Mouse (Mus musculus): ENCODE results near the gene Tbc1d8. TPM values are rescaled to one million over a fixed set of nuclear protein-coding genes. Genes with fewer than 3 reads are reported as not detected.

Tbc1d8 gene
- polyA plus RNA-seq, 1 experiment = 151 TPM

DNA sequence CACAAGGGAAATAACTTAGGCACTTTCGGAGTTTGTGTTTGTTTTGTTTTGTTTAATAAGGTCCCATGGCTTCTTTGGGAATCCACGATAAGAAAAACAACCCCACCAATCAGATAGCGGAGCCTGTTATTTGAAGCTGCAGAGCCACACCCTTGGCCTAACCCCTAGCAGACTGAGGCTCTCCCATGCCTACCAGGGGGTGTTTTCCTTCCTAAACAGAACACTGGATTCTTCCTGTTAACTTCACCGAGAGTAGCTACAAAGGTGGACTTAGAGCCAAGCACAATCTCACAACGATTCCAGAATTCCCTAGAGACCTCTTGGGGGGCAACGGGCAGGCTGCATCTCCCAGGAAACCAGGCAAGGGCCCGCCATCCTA is 116.1 kb downstream of the Tbc1d8 start:
- Histone ChIP-seq H3K4me1 (ENCODE audit: control insufficient read depth, insufficient read depth, low read length) (no peaks in the 10 kb centered on the region; the same call in 1 of the 2 replicates), H3K27ac (ENCODE audit: control insufficient read depth, insufficient read depth, low read depth, low read length, poor library complexity) (no peak overlapping the region), H3K4me3 (replicated peaks; ENCODE audit: control insufficient read depth, low read depth, low read length) (no peak overlapping the region)
- TF ChIP-seq POLR2A (IDR thresholded peaks at IDR 0.05; ENCODE audit: borderline replicate concordance, control insufficient read depth, low read depth, low read length) = no peak
- TF ChIP-seq CTCF (IDR thresholded peaks at IDR 0.05; ENCODE audit: control insufficient read depth, insufficient read depth, low read length) = no peak
- 73% methylated on average over 7 of the region's 7 CpGs for WGBS

DNA sequence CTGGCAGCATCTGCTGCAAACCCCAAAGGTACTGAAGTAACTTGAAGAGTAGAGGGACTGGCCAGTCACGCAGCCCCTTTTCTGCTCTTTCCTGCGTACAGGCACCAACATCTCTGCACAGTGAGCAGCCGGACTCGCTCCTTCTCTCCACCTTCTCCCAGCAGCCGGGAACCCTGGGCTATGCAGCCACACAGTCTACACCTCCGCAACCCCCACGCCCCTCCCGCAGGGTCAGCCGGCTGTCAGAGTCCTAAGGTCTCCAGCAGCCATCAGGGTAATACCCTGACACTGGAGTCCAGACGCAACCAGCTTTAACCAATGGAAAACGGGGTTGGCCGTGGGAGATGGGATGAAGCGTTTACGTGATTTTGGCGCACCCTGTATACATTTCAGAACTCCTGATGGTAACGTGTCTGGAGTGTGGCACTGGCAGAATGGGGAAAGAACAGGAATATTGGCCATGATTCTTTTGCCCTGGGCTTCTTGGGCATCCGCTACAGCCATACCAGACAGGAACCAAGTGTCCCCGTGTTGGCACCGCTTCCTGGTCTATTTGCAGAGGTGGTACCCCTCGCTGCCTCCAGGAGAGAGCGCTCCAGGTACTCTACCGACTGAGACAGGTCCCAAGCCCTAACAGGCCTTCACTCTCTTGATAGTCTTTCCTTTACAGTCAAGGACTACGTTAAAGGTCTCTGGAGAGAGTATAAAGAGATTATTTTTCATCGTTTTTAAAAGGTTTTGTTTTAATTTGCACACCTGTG is 116.6 kb downstream of the Tbc1d8 start:
- TF ChIP-seq POLR2A (IDR thresholded peaks at IDR 0.05; ENCODE audit: borderline replicate concordance, control insufficient read depth, low read depth, low read length) (no peak), CTCF (IDR thresholded peaks at IDR 0.05; ENCODE audit: control insufficient read depth, insufficient read depth, low read length) (no peak)
- Histone ChIP-seq H3K27ac (ENCODE audit: control insufficient read depth, insufficient read depth, low read depth, low read length, poor library complexity) (no peak overlapping the region), H3K4me1 (ENCODE audit: control insufficient read depth, insufficient read depth, low read length) (no peaks in the 10 kb centered on the region; the same call in 1 of the 2 replicates), H3K4me3 (replicated peaks; ENCODE audit: control insufficient read depth, low read depth, low read length) (no peak overlapping the region)
- WGBS = 64% methylated on average over 24 of the region's 24 CpGs

DNA sequence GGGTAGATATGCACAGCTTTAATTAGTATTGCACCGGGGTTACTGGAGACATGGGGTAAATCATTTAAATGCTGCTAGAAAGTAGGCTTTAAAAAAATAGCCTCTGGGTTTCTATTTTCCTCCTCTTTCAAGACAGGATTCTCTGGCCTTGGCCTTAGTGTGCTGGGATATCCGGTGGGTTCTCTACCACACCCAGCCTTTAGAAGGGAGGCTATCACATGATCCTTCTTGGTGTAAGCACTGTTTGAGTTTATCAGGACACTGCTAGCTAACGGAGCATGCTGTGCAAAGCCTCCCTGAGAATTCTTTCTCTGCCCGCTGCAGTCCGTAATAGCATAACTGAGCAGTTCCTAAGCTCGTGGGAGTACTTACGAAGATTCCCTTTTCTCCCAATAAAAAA is 129.1 kb downstream of the Tbc1d8 start:
- TF ChIP-seq CTCF (IDR thresholded peaks at IDR 0.05; ENCODE audit: control insufficient read depth, insufficient read depth, low read length) (no peak), POLR2A (IDR thresholded peaks at IDR 0.05; ENCODE audit: borderline replicate concordance, control insufficient read depth, low read depth, low read length) (no peak)
- 81% methylated on average over 7 of the region's 7 CpGs for WGBS
- Histone ChIP-seq H3K4me1 (ENCODE audit: control insufficient read depth, insufficient read depth, low read length) (no peaks in the 10 kb centered on the region; the same call in 1 of the 2 replicates), H3K27ac (ENCODE audit: control insufficient read depth, insufficient read depth, low read depth, low read length, poor library complexity) (no peak overlapping the region), H3K4me3 (replicated peaks; ENCODE audit: control insufficient read depth, low read depth, low read length) (no peak overlapping the region)

DNA sequence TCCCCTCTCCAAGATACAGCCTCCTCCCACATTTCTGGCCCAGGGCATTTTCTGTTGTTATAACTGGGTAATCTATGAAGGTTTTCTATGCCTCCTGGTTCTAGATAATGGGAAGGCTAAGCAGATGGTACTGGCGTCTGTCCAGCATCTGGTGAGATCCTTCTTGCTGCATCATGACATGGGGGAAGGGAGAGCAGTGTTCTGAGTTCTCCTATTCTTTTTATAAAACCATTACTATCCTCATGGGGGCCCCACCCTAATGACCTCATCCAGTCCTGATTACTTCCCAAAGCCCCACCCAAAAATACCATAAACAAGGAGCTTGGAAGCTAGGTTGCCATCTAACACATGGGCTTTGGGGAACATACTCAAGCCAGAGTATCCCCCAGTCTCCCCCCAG is 129.6 kb downstream of the Tbc1d8 start:
- Histone ChIP-seq H3K4me1 (ENCODE audit: control insufficient read depth, insufficient read depth, low read length) (no peaks in the 10 kb centered on the region; the same call in 1 of the 2 replicates), H3K4me3 (replicated peaks; ENCODE audit: control insufficient read depth, low read depth, low read length) (no peak overlapping the region), H3K27ac (ENCODE audit: control insufficient read depth, insufficient read depth, low read depth, low read length, poor library complexity) (no peak overlapping the region)
- 64% methylated on average over 1 of the region's 1 CpGs for WGBS
- no peak for TF ChIP-seq POLR2A (IDR thresholded peaks at IDR 0.05; ENCODE audit: borderline replicate concordance, control insufficient read depth, low read depth, low read length)
- no peak for TF ChIP-seq CTCF (IDR thresholded peaks at IDR 0.05; ENCODE audit: control insufficient read depth, insufficient read depth, low read length)

DNA sequence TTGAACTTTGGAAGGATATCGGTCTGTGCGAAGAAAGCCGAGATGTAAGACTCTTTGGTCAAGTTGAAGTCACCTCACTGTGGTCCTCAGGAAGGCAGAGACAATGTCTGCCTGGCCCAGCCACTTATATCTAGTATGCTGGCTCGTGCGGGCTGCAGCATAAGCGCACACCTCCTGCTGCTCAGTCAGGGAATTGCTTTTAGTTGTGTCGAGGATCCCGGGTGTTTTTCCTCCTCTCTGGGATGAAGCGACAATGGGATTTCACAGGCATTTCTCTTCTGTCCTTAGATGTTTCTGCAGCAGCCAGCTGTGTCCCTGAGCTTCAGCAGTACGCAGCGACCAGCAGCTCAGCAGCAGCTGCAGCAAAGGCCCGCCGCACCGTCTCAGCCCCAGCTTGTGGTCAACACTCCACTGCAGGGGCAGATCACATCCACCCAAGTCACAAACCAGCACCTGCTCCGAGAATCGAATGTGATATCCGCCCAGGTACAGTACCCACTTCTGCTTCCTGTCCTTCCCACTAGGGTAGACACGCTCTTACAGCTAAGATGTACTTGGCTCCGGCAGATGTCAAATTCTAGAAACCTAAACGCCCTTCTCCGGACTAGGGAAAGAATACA is 133.5 kb downstream of the Tbc1d8 start:
- 49% methylated on average over 21 of the region's 21 CpGs for WGBS
- Histone ChIP-seq H3K27ac (ENCODE audit: control insufficient read depth, insufficient read depth, low read depth, low read length, poor library complexity) (no peak overlapping the region), H3K4me3 (replicated peaks; ENCODE audit: control insufficient read depth, low read depth, low read length) (no peak overlapping the region), H3K4me1 (ENCODE audit: control insufficient read depth, insufficient read depth, low read length) (no peaks in the 10 kb centered on the region; the same call in 1 of the 2 replicates)
- TF ChIP-seq CTCF (IDR thresholded peaks at IDR 0.05; ENCODE audit: control insufficient read depth, insufficient read depth, low read length) (no peak), POLR2A (IDR thresholded peaks at IDR 0.05; ENCODE audit: borderline replicate concordance, control insufficient read depth, low read depth, low read length) (no peak)

DNA sequence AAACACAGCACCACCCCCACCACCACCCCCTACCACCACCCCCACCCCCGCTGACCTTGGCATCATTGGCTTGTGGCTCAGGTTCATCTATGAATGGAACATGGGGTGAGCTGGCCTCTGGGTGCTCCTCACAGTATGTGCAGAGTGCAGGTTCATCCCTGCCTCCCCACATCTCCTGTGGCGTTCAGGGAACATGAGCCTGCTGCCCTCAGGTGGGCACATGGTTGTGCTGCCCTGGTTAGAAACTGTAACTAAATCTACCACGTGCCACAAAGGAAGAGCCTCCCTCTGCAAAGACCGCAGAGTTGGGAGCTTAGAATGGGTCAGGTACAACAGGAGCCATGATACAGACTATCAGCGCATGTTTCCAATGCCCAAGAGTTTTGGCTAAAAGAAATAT is 135.3 kb downstream of the Tbc1d8 start:
- 80% methylated on average over 5 of the region's 5 CpGs for WGBS
- Histone ChIP-seq H3K4me1 (ENCODE audit: control insufficient read depth, insufficient read depth, low read length) (no peaks in the 10 kb centered on the region; the same call in 1 of the 2 replicates), H3K4me3 (replicated peaks; ENCODE audit: control insufficient read depth, low read depth, low read length) (no peak overlapping the region), H3K27ac (ENCODE audit: control insufficient read depth, insufficient read depth, low read depth, low read length, poor library complexity) (no peak overlapping the region)
- TF ChIP-seq CTCF (IDR thresholded peaks at IDR 0.05; ENCODE audit: control insufficient read depth, insufficient read depth, low read length) (no peak), POLR2A (IDR thresholded peaks at IDR 0.05; ENCODE audit: borderline replicate concordance, control insufficient read depth, low read depth, low read length) (no peak)

DNA sequence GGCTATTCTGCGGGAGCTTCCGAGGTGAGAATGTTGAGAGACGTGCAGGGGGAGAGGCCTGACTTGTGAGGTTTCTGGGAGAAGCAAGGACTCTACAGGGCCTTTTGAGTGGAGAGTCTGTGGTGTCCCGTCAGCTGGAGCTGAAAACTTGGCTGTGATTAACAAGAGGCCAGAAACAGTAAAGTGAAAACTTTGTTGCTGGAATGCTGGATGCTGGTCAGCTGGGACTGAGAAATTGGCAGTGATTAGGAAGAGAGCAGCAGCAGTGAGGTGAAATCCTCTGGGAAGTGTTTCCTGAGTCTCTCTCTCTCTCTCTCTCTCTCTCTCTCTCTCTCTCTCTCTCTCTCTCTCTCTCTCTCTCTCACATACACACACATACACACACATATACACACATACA is 136.7 kb downstream of the Tbc1d8 start:
- H3K27ac ChIP-seq (ENCODE audit: control insufficient read depth, insufficient read depth, low read depth, low read length, poor library complexity) = no peak overlapping the region
- H3K4me1 ChIP-seq (ENCODE audit: control insufficient read depth, insufficient read depth, low read length) = no peaks in the 10 kb centered on the region; the same call in 1 of the 2 replicates
- WGBS = 88% methylated on average over 4 of the region's 4 CpGs
- TF ChIP-seq CTCF (IDR thresholded peaks at IDR 0.05; ENCODE audit: control insufficient read depth, insufficient read depth, low read length) (no peak), POLR2A (IDR thresholded peaks at IDR 0.05; ENCODE audit: borderline replicate concordance, control insufficient read depth, low read depth, low read length) (no peak)
- H3K4me3 ChIP-seq (replicated peaks; ENCODE audit: control insufficient read depth, low read depth, low read length) = no peak overlapping the region

DNA sequence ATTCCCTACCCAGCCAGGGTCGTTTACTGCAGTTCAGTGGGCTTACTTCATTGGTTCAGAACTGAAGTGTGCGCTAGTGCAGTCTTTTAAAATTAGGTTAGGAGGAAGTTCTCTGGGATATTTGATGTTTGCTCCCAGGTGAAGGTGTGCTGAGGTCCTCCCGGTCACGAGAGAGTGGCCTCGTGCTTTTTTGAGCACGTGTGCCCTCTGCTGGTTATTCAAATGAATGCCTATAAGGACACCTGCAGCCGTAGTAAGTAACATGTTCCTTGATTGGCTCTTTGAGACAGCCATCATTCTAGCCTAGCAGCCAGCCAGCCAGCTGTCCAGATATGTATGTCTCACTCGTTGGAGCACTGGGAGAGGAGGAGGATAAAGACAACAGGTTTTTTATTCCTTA is 137.9 kb downstream of the Tbc1d8 start:
- H3K27ac ChIP-seq (ENCODE audit: control insufficient read depth, insufficient read depth, low read depth, low read length, poor library complexity) = no peak overlapping the region
- no peak overlapping the region for H3K4me3 ChIP-seq (replicated peaks; ENCODE audit: control insufficient read depth, low read depth, low read length)
- H3K4me1 ChIP-seq (ENCODE audit: control insufficient read depth, insufficient read depth, low read length) = no peaks in the 10 kb centered on the region; the same call in 1 of the 2 replicates
- WGBS = 11% methylated on average over 8 of the region's 8 CpGs
- peak; percentile 63 for TF ChIP-seq CTCF (IDR thresholded peaks at IDR 0.05; ENCODE audit: control insufficient read depth, insufficient read depth, low read length)
- no peak for TF ChIP-seq POLR2A (IDR thresholded peaks at IDR 0.05; ENCODE audit: borderline replicate concordance, control insufficient read depth, low read depth, low read length)
